Mouse (Mus musculus) small intestine, adult 2 months (tissue): ENCODE results near the gene Fermt3. TPM values are rescaled to one million over a fixed set of nuclear protein-coding genes. Genes with fewer than 3 reads are reported as not detected.

Experiments
- H3K27ac ChIP-seq: fragments of 200-500 bp; 2 replicates; pipeline ENCODE4 v1.5.1; 2012; ENCODE audit warnings: low read depth, low read length, control low read depth, inconsistent platforms; ENCODE audit not compliant: insufficient read depth
- H3K27me3 ChIP-seq: fragments of 200-500 bp; 2 replicates; pipeline ENCODE4 v1.6.1; 2012; ENCODE audit warnings: mild to moderate bottlenecking, moderate library complexity, low read length, inconsistent platforms; ENCODE audit not compliant: control insufficient read depth, insufficient read depth
- H3K36me3 ChIP-seq: fragments of 200-500 bp; 2 replicates; pipeline ENCODE4 v1.6.1; 2012; ENCODE audit warnings: mild to moderate bottlenecking, low read length, control low read depth, inconsistent platforms; ENCODE audit not compliant: control insufficient read depth, insufficient read depth
- H3K4me1 ChIP-seq: fragments of 200-500 bp; 2 replicates; pipeline ENCODE4 v1.6.1; 2012; ENCODE audit warnings: low read length, inconsistent platforms, mixed read lengths; ENCODE audit not compliant: control insufficient read depth, insufficient read depth, insufficient read length
- H3K4me3 ChIP-seq: fragments of 200-500 bp; 2 replicates; pipeline ENCODE4 v1.5.1; 2012; ENCODE audit warnings: low read depth, mild to moderate bottlenecking, control low read depth, inconsistent platforms, low read length, moderate library complexity
- CTCF ChIP-seq: fragments of 200-500 bp; IDR thresholded peaks from 2 replicates; pipeline ENCODE4 v1.5.1; 2012; ENCODE audit warnings: low read depth, mild to moderate bottlenecking, control low read depth, inconsistent platforms, low read length, moderate library complexity, mixed read lengths; ENCODE audit not compliant: insufficient replicate concordance, insufficient read length; ENCODE audit errors: extremely low read depth
- POLR2A ChIP-seq: fragments of 200-500 bp; IDR thresholded peaks from 2 replicates; pipeline ENCODE4 v1.6.1; 2012; ENCODE audit warnings: low read depth, mild to moderate bottlenecking, control low read depth, inconsistent platforms, low read length, moderate library complexity
- WGBS: fragments of 180-500 bp; shearing (Covaris S2); methylation state at CpG from one replicate; pipeline ENCODE4 v1.1.7; 2018; 5-methylcytosine and 5-hydroxymethylcytosine counted together
- polyA plus RNA-seq: library from polyadenylated mRNA; depleted of rRNA; stranded (reverse); fragments of >200 nt; gene quantifications from 2 replicates; pipeline ENCODE4 v1.2.3, GENCODE M21; 2012; rRNA removed

Fermt3 gene
- polyA plus RNA-seq = 10.2 and 18.6 TPM in 2 replicates

DNA sequence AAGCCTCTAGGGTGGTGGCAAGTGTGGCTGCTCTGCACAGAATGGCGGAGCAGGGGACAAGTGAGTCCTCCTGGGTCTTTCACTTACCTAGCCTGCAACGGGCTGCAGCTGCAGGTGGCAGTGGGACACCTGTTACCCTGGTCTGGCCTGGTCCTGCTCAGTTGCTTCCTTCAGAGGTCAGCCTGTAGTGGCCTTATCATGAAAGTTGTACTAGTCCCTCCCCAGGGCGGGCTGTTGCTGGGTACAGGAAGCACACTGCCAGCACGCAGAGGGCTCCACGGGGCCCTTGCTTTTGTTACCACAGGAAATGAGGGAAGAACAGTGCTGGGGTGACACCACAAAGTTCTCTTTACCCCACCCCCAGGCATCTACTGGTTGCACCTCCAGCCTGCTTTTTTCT, at the start of gene Fermt3:
TSS of gene Fermt3 (minus strand) at position 279 of the 400 bp plus-strand sequence.
- Histone ChIP-seq H3K4me3 (peak within 1 kb of the TSS; percentile 55), H3K36me3 (peaks cover 36% of the 10 kb centered on the region), H3K27me3 (no peaks in the 10 kb centered on the region), H3K27ac (peak within 1 kb of the TSS; percentile 82), H3K4me1 (no peaks in the 10 kb centered on the region)
- TF ChIP-seq CTCF = no peak
- TF ChIP-seq POLR2A = no peak
- 55% methylated on average over 5 of the region's 5 CpGs for WGBS

- Histone ChIP-seq H3K4me3 (no peak overlapping the region), H3K4me1 (peaks cover 10% of the 10 kb centered on the region), H3K36me3 (no peaks in the 10 kb centered on the region), H3K27ac (no peak overlapping the region), H3K27me3 (no peaks in the 10 kb centered on the region)
- TF ChIP-seq POLR2A = no peak
- peak; percentile 83; the same call in 1 of the 2 replicates for TF ChIP-seq CTCF
- 11% methylated on average over 14 of the region's 14 CpGs for WGBS
Measured at GRCm38 (mm10) chr19:7068136-7068535, 48.9 kb upstream of the Fermt3 start.

DNA sequence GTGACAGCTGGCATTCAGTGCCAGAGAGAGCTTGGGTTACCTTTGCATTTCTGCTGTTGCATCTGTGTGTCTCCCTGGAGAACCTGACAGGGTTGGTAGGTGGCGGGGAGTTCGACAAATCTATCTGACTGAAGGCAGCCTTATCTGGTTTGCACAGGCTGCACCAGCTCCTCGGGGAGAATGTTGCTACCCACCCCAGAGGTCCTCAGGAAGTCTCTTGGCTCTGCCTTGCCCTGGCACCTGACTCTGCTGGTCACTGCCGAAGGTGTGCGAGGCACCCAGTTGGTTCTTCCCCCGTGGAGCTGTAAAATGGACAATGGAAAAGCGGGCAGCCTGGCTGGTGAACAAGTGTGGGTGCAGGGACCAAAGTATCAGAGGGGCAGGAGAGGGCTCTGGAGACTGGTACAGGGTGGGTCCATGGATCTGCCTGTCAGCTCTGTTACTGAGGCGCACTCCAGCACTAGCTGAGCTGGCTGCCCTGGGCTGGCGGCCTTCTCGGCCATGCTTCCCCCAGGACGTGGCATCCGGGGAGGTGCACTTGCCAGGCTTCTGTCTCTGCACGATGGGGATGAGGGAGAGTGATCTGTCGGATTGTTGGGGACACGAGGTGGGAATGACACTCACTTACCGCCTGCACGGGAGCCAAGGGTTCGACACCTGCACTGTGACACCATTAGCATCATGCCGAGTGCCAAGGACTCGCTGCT, 48.2 kb upstream of the Fermt3 start:
- 71% methylated on average over 20 of the region's 20 CpGs for WGBS
- Histone ChIP-seq H3K27me3 (no peaks in the 10 kb centered on the region), H3K36me3 (no peaks in the 10 kb centered on the region), H3K4me1 (peaks cover 10% of the 10 kb centered on the region), H3K27ac (no peak overlapping the region), H3K4me3 (no peak overlapping the region)
- TF ChIP-seq POLR2A (no peak), CTCF (no peak)

DNA sequence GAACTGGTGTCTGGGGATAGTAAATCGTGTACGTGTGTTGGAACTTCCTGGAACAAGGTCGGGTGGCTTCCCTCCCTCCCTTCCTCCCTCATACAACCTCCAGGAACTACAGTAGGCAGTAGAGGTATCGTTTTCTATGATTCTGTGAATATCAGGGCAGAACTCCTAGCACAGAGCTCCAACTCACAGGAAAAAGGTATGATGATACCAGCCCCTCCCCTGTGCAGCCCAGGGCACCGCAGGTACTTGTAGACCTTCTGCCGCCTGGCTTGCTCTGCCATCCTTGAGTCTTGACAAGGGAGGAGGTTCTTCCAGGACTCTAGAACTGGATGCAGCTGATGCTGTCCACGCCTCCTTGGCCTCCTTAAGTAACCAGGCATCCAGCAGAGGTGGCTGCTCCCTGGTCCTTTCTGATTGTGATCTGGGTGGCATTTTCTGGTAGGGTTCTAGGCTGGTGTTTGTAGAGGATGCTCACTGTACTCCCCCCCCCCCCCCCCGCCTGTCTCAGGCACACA, 47.6 kb upstream of the Fermt3 start:
- Histone ChIP-seq H3K4me3 (no peak overlapping the region), H3K36me3 (no peaks in the 10 kb centered on the region), H3K27me3 (no peaks in the 10 kb centered on the region), H3K27ac (no peak overlapping the region), H3K4me1 (peaks cover 10% of the 10 kb centered on the region)
- TF ChIP-seq POLR2A (no peak), CTCF (no peak)
- 31% methylated on average over 8 of the region's 8 CpGs for WGBS

DNA sequence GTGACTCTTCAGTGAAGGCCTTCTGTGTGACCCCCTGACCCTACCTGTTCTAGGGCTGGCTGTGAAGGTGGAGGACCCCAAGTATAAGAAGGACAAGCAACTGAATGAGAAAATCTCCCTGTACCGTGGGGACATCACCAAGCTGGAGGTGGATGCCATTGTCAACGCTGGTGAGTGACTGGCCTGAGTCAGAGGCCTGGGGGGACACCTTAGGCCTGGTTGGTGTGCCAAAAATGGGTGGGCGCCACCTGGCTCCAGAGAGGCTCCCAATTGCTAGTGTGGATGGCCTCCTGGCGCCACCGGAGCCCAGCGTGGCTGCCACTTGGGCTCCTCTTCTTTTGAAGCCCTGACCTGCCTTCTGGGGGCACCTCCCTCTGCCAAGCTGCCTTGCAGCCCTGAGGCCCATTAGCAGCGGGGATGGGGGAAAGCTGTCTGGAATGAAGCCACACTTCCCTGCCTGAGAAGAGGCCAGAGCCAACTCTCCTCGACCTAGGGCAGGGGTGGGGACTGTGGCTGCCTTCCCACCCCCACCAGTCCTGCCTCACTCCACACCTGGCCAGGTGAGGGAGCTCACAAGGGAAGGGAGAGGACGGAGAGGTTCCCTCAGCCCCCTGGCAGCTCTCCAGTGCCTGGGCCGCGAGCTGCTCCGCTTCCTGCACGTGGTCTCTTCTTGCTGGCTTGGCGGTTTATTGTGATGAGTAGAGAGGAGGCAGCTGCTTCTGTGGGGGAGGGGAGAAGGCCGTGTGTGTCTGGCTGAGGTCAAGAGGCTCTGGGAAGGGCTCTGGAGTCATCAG, 47.0 kb upstream of the Fermt3 start:
- H3K27ac ChIP-seq = no peak overlapping the region
- no peaks in the 10 kb centered on the region for H3K36me3 ChIP-seq
- H3K4me3 ChIP-seq = no peak overlapping the region
- H3K4me1 ChIP-seq = peaks cover 10% of the 10 kb centered on the region
- no peaks in the 10 kb centered on the region for H3K27me3 ChIP-seq
- TF ChIP-seq CTCF (no peak), POLR2A (no peak)
- 37% methylated on average over 15 of the region's 15 CpGs for WGBS

DNA sequence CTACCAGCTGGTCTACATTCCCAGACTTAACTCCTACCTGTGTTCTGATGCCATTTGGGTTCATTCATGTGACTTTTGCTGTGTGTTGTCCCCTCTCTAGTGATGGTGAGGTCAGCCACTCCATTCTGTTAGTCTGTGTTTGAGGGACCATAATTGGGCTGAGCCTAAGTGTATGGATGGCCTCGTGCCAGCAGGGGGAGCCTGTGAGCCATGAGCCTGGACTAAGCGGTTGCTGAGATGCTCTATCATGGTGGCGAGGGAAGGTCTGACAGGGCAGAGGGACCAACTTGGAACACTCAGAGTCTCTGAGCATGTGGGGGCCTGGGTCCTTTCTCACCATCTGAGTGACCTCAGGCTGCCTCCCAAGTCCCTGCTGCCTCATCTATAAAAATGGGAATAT, 45.3 kb upstream of the Fermt3 start:
- TF ChIP-seq POLR2A = no peak
- peak; percentile 94 for TF ChIP-seq CTCF
- Histone ChIP-seq H3K36me3 (no peaks in the 10 kb centered on the region), H3K4me1 (peaks cover 10% of the 10 kb centered on the region), H3K4me3 (no peak overlapping the region), H3K27ac (no peak overlapping the region), H3K27me3 (no peaks in the 10 kb centered on the region)
- 4% methylated on average over 3 of the region's 3 CpGs for WGBS

GRCm38 (mm10) chr19:7062916-7063315, 43.6 kb upstream of the Fermt3 start:
- Histone ChIP-seq H3K4me3 (no peak overlapping the region), H3K36me3 (no peaks in the 10 kb centered on the region), H3K27me3 (no peaks in the 10 kb centered on the region), H3K4me1 (peaks cover 15% of the 10 kb centered on the region), H3K27ac (no peak overlapping the region)
- TF ChIP-seq CTCF (no peak), POLR2A (no peak)
- 66% methylated on average over 8 of the region's 8 CpGs for WGBS
